Mouse (Mus musculus) forebrain, postnatal 0 days (tissue): Measurements from ENCODE around the gene Tpst2. TPM values are rescaled to one million over a fixed set of nuclear protein-coding genes. Genes with fewer than 3 reads are reported as not detected.

Source experiments
- ATAC-seq: fragments of 200-750 bp; cut with Nextera tagmentation; 2 replicates; pipeline ENCODE4 v1.8.0; 2017; ENCODE audit warnings: mild to moderate bottlenecking, moderate library complexity
- DNase-seq: peaks from one replicate; pipeline ENCODE4 v3.0.0-alpha.2; 2015
- H3K27ac ChIP-seq: fragments of 300-500 bp; sonication (generic); 2 replicates; pipeline ENCODE4 v1.5.1; 2014; ENCODE audit warnings: low read depth, mild to moderate bottlenecking, antibody characterized with exemption, low read length, moderate library complexity, mixed read lengths
- H3K27me3 ChIP-seq: fragments of 300-500 bp; sonication (generic); 2 replicates; pipeline ENCODE4 v1.6.1; 2014; ENCODE audit warnings: mild to moderate bottlenecking, low read length, mixed read lengths; ENCODE audit not compliant: insufficient read depth
- H3K36me3 ChIP-seq: fragments of 300-500 bp; sonication (generic); 2 replicates; pipeline ENCODE4 v1.6.1; 2014; ENCODE audit warnings: mild to moderate bottlenecking, moderate library complexity; ENCODE audit not compliant: insufficient read depth
- H3K4me1 ChIP-seq: fragments of 300-500 bp; sonication (generic); 2 replicates; pipeline ENCODE4 v1.6.1; 2014; ENCODE audit warnings: antibody characterized with exemption; ENCODE audit not compliant: insufficient read depth
- H3K4me2 ChIP-seq: fragments of 300-500 bp; sonication (generic); 2 replicates; pipeline ENCODE4 v1.6.1; 2014; ENCODE audit warnings: low read depth, mild to moderate bottlenecking, moderate library complexity
- H3K4me3 ChIP-seq: fragments of 300-500 bp; sonication (generic); 2 replicates; pipeline ENCODE4 v1.5.1; 2014; ENCODE audit warnings: low read depth, low read length, mixed read lengths
- H3K9ac ChIP-seq: fragments of 300-500 bp; sonication (generic); 2 replicates; pipeline ENCODE4 v1.6.1; 2014; ENCODE audit warnings: mild to moderate bottlenecking
- H3K9me3 ChIP-seq: fragments of 300-500 bp; sonication (generic); 2 replicates; pipeline ENCODE4 v1.6.1; 2016; ENCODE audit warnings: low read length
- CTCF ChIP-seq: sonication (generic); IDR thresholded peaks from 2 replicates; pipeline ENCODE4 v1.5.1; 2016; ENCODE audit warnings: antibody characterized with exemption, control low read depth, low read depth
- WGBS: fragments of 180-500 bp; shearing (Covaris S2); extraction: QIAGEN DNeasy Blood & Tissue Kit; methylation state at CpG from one replicate; pipeline ENCODE4 v1.1.7; 2014; 5-methylcytosine and 5-hydroxymethylcytosine counted together
- polyA plus RNA-seq: library from polyadenylated mRNA; unstranded; fragments of >200 nt; fragmentation: Nextera tagmentation; extraction: Ambion mirVana; gene quantifications from 2 replicates; pipeline ENCODE4 v1.2.1, GENCODE M21; 2015
- total RNA-seq: library from RNA; depleted of rRNA; stranded (reverse); fragments of >200 nt; gene quantifications from 2 replicates; pipeline ENCODE4 v1.2.3, GENCODE M21; 2014

Gene Tpst2
- total and polyA plus RNA-seq, 2 experiments from 2014 or later: 37.9 to 45.0 TPM

GRCm38 (mm10) chr5:112346211-112346965 is 69.9 kb downstream of the Tpst2 start:
- H3K9ac ChIP-seq: no peak overlapping the region
- H3K4me3 ChIP-seq: no peak overlapping the region
- H3K27ac ChIP-seq: no peak overlapping the region
- H3K9me3 ChIP-seq: no peaks in the 10 kb centered on the region
- no peak for TF ChIP-seq CTCF
- no peaks in the 10 kb centered on the region for H3K27me3 ChIP-seq
- no peak overlapping the region for H3K4me2 ChIP-seq
- peaks cover 21% of the 10 kb centered on the region for H3K36me3 ChIP-seq
- 89% methylated on average over 16 of the region's 16 CpGs for WGBS
- DNase-seq: no peak
- ATAC-seq: no peak
- peaks cover 7% of the 10 kb centered on the region; the same call in 1 of the 2 replicates for H3K4me1 ChIP-seq

- H3K4me3 ChIP-seq: no peak overlapping the region
- DNase-seq: no peak
- no peak overlapping the region for H3K9ac ChIP-seq
- no peak overlapping the region for H3K27ac ChIP-seq
- no peaks in the 10 kb centered on the region for H3K9me3 ChIP-seq
- H3K27me3 ChIP-seq: no peaks in the 10 kb centered on the region
- H3K4me2 ChIP-seq: no peak overlapping the region
- no peak for TF ChIP-seq CTCF
- 80% methylated on average over 8 of the region's 8 CpGs for WGBS
- no peak for ATAC-seq
- H3K36me3 ChIP-seq: peaks cover 40% of the 10 kb centered on the region
- no peaks in the 10 kb centered on the region for H3K4me1 ChIP-seq
Measured at GRCm38 (mm10) chr5:112349169-112349568, 72.7 kb downstream of the Tpst2 start.

GRCm38 (mm10) chr5:112355493-112355892 is 79.0 kb downstream of the Tpst2 start:
- peaks cover 46% of the 10 kb centered on the region for H3K36me3 ChIP-seq
- no peak for ATAC-seq
- no peak for TF ChIP-seq CTCF

GRCm38 (mm10) chr5:112355910-112356309 is 79.4 kb downstream of the Tpst2 start, which contains the start of gene Gm6583:
Gm6583 (minus strand) TSS chr5:112356033.
- H3K9me3 ChIP-seq: no peaks in the 10 kb centered on the region
- H3K36me3 ChIP-seq: peaks cover 43% of the 10 kb centered on the region
- H3K4me3 ChIP-seq: no peak within 1 kb of the TSS
- ATAC-seq (no peak), DNase-seq (no peak)
- 62% methylated on average over 13 of the region's 13 CpGs for WGBS
- no peaks in the 10 kb centered on the region for H3K27me3 ChIP-seq
- no peak within 1 kb of the TSS for H3K4me2 ChIP-seq
- H3K4me1 ChIP-seq: no peaks in the 10 kb centered on the region
- no peak for TF ChIP-seq CTCF
- H3K9ac ChIP-seq: no peak within 1 kb of the TSS
- H3K27ac ChIP-seq: no peak within 1 kb of the TSS

More at GRCm38 (mm10) chr5:112355493-112355892, 79.0 kb downstream of the Tpst2 start:
- Histone ChIP-seq H3K9me3 (no peaks in the 10 kb centered on the region), H3K4me3 (no peak overlapping the region), H3K9ac (no peak overlapping the region), H3K4me2 (no peak overlapping the region), H3K27me3 (no peaks in the 10 kb centered on the region), H3K27ac (no peak overlapping the region), H3K4me1 (no peaks in the 10 kb centered on the region)
- 93% methylated on average over 6 of the region's 6 CpGs for whole genome bisulfite sequencing
- DNase-seq: no peak

- TF ChIP-seq CTCF: no peak
- Histone ChIP-seq H3K9ac (no peak overlapping the region), H3K27ac (no peak overlapping the region), H3K4me3 (no peak overlapping the region), H3K27me3 (no peaks in the 10 kb centered on the region), H3K4me2 (no peak overlapping the region), H3K36me3 (peaks cover 40% of the 10 kb centered on the region), H3K9me3 (no peaks in the 10 kb centered on the region), H3K4me1 (no peaks in the 10 kb centered on the region)
- ATAC-seq (no peak), DNase-seq (no peak)
- 93% methylated on average over 9 of the region's 9 CpGs for WGBS
Measured at GRCm38 (mm10) chr5:112356322-112356721, 79.8 kb downstream of the Tpst2 start.

GRCm38 (mm10) chr5:112359520-112359919 is 83.0 kb downstream of the Tpst2 start:
- H3K36me3 ChIP-seq: peaks cover 35% of the 10 kb centered on the region
- ATAC-seq (no peak), DNase-seq (no peak)
- H3K4me3 ChIP-seq: no peak overlapping the region
- no peaks in the 10 kb centered on the region for H3K27me3 ChIP-seq
- WGBS: 93% methylated on average over 4 of the region's 4 CpGs
- H3K27ac ChIP-seq: no peak overlapping the region
- H3K9me3 ChIP-seq: no peaks in the 10 kb centered on the region
- no peaks in the 10 kb centered on the region for H3K4me1 ChIP-seq
- H3K4me2 ChIP-seq: no peak overlapping the region
- TF ChIP-seq CTCF: no peak
- H3K9ac ChIP-seq: no peak overlapping the region

- no peak for TF ChIP-seq CTCF
- no peak for DNase-seq
- H3K36me3 ChIP-seq: peaks cover 35% of the 10 kb centered on the region
- no peak overlapping the region for H3K4me2 ChIP-seq
- H3K4me3 ChIP-seq: no peak overlapping the region
- no peak for ATAC-seq
- no peaks in the 10 kb centered on the region for H3K4me1 ChIP-seq
- no peak overlapping the region for H3K9ac ChIP-seq
- H3K9me3 ChIP-seq: no peaks in the 10 kb centered on the region
- no peaks in the 10 kb centered on the region for H3K27me3 ChIP-seq
- no peak overlapping the region for H3K27ac ChIP-seq
- WGBS: 93% methylated on average over 3 of the region's 3 CpGs
Measured at GRCm38 (mm10) chr5:112360077-112360476, 83.6 kb downstream of the Tpst2 start.
